Mouse (Mus musculus) fibroblast of lung, adult 2 months (primary cell): Measurements from ENCODE around the gene Mecom.

Experiments
- DNase-seq: peaks from one replicate; pipeline ENCODE4 v3.0.0-alpha.2; 2011; ENCODE audit warnings: low read depth

Gene Mecom

DNA sequence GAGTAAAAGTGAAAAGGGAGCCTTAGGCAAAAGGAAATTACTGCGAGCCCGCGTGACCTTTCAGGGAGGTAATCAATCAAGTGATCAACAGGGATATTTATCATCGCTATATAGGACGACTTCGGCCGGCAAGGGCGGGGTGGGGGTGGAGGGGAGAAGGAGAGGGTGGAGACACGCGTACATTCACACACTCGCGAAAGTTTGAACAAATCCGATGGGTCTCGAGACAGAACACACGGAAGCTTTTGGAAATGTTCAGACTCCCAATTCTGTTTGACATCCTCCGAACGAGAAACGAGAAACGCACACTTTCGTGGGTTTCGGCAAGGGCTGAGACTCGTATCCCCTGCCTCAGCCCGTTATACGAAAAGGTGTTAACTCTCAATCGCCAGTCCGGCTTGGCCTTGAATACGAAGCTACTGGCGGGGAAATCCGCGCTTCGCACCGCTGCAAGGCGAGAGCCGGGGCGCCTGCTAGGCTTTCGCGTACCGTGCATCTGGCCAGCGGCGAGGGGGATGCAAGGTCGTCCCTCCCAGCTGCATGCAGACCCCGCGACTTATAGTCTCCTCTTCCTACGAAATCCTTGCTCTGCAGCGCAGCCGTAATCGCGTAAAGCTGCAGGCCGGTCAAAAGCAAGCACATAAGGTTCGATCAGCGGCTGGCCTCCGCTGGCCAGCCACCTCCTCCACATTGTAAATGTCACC lies 33.6 kb downstream of the Mecom start:
- no peak for DNase-seq

DNA sequence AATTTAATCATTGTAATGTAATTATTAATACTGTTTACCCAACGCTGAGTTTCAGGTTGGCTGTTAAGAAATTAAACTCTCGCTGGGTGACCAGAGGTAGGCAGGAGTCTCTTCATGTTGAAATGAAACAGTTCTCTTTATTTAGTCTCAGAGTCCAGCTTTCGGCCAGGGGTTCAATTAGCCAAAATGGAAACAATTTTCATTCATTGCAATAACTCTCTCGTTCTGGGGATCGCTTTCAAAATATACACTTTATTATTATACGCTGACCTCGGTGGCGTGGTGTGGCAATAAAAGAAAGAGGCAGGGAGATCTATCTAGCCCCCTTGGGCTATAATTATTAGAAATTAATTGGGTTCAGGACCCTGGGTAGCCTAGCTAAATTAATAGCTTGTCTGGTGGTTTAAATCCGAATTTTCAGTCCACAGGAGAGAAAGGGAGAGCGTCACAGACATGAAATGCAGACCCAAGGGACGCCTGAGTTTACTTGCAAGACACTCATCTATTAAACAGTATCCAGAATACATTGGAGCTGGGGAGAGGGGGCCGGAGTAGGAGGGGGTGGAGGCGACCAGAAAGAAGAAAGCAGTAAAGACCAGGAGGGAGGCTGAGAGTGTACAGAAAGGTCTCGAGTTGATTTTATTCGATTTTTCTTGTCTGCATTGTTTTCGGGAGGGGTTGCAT lies 34.4 kb downstream of the Mecom start:
- no peak for DNase-seq

DNA sequence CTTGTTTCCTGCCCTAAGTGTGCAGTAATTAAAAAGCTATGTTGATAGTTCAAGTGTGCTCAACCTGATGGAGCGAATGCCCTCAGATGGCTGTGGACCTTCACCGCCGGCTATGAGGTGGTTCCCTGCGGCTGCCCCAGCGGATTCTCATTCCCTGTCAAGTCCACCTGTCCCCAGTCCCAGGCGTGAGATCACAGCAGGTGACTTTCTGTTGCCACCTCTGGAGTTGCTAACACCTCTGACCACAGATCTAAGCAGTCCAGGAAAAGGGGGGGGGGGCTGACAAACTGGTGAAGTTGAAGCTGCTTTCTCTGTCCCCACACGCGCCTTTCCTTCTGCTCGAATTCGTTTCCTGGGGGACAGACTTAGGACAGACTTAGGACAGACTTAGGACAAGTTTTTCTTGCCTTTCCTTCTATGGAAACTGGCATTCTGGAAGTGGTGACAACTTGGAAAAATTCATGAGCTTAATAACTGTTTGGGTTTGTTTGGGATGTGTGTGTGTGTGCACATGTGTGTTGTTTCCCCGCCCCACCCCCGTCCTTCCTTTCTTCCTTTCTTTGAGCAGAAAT lies 35.3 kb downstream of the Mecom start:
- DNase-seq = no peak

DNA sequence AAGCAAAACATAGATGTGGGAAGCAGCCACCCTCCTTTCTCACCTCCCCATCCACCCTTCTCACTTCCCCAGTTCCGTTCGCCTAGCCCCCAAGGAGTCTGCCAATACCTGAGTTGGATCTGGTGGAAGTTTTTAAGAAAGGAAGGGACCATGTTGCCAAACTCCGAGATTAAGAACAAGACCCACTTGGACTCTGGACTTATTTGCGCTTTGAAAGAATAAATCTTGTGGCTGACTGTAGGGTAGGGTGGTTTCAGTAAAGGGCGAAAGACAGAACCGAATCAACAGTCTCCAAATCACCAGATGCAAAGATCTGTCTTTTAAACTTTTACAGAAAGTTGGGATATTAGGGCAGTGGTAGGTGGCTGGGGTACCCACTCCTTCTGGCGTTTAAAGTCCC lies 36.0 kb downstream of the Mecom start:
- DNase-seq = no peak

DNA sequence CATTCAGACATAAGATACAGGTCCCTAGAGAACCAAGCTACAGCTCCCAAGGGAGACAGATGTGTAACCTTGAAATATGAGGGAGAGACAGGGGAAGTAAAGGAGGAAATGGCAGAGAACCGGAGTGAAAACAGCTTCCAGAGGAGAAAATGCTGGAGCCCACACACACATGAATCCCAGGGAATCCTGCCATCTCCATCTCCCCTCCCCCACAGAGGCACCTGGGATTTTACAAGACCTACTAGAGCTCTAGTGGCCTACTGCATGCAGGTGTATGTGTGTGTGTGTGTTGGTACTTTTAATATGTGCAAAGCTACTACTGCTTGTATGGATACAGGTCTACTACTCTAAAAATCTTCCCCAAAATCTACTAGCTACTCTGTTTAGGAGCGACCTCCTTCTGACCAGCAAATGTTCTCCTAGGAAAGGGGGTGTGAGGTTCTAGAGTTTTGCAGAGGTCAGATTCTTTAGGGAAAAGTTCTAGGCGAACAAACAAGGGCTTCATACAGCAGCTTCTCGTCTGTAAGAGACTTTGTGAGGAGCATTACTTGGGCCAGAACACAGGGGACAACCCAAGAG lies 36.7 kb downstream of the Mecom start:
- no peak for DNase-seq

DNA sequence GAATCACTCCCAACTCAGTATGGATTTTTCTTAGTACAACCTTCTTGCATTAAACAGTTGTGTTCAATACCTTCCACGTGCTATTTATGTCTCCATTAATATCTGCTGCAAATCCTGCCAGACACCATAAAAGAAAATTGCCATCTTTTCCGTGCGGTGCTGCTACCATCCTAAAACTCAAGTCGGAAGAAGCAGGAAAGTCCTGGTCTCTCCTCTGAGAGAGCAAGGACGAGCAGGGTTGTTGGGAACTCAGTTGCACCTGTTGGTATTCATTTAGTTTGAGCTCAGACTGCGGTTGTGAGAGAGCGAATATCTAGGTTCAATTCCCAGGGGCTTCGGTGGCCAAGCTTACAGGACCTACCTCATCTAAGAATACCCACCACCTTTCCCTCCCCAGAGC lies 37.2 kb downstream of the Mecom start:
- no peak for DNase-seq

DNA sequence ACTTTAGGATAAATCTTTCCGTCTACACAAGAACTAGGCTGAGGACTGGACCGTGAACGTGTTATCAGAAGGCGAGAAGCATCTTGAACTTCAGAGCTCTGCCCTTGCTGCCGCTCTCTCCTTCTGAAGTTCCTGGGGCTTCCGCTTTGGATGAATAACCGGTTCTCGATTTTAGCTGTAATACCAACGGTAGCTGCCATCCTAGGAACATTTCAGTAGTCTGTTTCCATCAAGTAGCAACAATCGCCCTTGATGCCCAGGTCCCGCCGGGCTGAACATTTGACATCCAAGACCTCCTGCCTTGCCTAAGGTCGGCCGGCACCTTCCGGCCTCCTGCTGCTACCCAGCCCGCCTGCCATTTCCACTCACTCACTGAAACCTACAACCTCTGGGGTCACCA lies 37.7 kb downstream of the Mecom start:
- no peak for DNase-seq

DNA sequence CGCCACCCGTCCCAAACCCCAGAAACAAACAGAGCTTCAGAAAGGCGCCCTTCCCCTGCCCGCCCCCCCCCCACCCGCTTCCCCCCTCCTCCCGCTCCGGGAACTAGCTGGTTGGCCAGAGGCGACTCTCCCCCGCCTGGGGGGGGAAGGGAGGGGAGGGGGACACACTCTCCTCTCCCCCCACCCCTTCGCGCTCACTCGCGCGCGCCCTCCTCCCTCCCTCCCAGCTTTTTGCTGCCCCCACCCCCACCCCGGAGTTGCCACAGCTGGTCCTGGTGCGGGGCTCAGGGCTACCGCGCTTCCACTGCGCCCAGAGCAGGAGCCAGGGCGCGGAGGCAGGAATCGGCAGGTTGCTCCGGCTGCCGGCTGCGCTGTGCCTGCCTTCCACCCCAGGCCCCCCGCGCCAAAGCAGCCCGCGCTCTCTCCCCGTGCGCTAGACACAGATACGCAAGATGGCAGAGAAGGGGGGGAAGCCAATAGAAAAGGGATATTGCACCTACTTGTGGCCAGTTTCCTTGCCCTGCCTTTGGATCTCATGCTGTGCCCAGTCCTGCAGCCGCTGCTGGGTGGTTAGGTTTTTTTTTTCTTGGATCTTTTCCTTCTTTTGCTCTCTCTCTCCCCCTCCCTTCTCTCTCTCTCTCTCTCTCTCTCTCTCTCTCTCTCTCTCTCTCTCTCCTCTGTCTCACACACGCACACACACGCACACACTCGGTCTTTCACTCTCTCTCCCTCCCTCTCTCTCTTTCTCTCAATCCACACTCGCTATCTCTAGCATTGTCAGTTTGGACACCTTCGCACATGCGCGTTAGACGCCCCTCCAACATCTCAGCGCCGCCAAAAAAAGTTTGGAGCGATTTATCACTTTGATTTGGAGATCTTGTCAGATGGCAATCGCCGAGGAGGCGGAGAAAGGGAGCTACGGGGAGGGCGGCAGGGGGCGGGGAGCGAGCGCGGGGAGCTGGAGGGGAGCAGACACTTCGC lies 38.6 kb downstream of the Mecom start:
- no peak for DNase-seq

DNA sequence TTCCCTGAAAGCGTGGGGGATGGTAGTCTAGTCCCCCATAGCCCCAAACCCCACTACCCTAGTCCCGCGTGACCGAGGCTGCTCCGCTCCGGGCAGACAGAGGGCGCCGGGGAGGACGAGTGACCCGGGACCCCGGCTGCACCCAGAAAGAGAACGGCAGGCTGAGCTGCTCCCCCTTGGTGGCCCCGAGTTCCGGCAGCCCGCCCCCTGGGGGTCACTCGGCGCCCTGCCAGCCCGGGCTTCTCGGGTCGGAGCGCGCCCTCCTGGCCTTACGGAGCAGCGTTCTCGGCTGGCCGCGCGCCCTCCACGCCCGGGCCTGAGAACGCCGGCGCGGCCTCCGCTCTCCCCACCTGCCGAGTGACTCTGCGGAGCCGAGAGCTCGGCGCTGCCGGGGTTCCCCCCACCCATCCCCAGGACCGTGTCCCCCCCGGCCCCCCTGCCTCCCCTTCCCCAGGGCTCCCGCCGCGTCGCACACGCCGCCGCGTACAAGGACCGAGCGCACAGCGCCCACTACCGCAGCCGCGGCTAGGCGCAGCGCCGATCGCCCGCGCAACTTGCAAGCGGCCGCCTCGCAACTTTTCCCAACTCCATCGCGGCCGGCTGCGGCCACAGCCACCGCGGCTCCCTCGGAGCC lies 39.4 kb downstream of the Mecom start:
- DNase-seq = no peak

DNA sequence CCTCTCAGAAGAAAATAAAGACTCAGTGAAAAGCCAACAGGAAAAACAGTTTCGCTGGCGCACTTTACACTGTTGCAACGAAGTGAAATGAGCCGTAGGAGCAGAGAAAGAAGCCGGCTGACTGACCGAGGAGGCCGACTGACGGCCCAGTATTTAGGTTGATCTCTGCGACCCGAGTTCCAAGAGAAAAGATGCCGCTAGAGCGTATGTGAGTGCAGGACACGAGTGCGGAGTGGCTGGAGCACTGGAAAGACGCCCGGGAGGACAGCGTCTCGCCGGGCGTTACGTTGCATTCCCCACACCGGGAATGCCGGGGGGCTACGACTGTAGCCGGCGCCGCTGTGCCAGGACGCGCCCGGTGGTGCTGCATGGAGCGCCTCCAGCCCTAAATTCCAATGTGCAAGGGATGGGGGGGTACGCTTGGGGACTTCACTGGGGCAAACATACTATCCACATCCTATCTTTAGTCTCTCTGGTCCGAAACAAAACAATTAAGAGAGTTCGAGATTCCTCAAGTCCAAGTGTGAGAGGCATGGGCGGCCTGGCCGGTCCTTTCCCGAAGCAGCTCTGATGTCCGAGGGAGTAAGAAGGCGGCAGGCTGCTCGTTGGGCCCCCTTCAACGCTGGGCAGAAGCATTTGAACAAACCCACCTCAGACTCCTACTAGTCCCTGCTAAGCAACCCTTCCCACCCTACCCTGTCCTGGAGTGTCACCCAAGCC lies 40.1 kb downstream of the Mecom start:
- DNase-seq = no peak

DNA sequence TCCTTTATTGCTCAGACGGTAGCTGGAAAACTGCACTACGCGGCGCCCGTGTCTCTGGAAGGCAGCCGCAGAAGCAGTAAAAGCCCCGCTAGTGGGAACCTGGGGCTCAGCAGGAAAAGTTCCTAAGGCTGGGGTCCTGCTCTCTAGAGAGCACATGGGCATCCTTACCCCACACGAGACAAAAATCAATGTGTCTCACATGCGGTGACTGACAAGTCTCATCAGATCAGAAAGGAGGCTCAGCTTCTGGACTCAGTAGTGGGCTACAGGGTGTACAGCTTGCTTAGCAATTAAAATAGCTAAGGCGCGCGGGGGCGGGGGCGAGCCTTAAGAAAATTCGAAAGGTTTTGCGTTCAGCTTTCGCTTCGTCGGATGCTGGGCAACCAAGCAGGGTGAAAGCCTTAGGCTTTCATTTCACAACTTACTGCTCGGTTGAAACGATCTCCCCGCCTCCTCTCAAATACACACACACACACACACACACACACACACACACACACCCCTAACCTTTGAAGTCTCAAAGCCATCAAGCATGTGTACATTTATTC lies 40.7 kb downstream of the Mecom start:
- no peak for DNase-seq

DNA sequence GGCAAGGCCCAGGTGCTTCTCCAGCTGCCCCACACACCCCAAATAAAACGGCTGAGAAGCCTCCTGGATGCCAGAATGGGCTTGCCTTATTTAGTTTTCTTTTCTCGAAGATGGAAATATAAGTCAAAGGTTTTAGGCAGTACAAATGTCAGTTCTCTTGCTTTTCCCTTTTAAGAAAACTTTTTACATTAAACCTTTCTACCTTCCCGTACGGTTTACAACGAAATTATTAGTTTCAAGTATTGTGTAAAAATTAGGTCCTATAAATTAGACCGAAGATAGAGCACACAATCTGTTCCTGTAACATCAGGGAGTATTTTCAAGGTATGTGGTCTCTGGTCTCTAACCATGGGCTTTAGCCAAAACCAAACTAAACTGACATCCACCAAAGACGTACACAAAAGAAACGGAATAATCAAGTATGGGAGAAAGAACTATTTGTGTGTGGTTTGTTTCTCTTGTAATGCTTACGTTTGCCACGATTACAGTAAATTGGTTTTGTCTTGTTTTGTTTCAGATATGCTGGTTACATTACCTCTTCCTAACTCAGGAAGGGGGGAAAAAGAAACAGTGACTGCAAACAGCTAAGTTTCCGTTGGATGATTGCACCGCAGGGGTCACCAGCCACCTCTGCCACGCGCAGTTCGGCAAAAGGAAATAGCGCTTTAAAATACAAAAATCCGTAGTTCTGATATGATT lies 41.3 kb downstream of the Mecom start:
- DNase-seq = no peak

DNA sequence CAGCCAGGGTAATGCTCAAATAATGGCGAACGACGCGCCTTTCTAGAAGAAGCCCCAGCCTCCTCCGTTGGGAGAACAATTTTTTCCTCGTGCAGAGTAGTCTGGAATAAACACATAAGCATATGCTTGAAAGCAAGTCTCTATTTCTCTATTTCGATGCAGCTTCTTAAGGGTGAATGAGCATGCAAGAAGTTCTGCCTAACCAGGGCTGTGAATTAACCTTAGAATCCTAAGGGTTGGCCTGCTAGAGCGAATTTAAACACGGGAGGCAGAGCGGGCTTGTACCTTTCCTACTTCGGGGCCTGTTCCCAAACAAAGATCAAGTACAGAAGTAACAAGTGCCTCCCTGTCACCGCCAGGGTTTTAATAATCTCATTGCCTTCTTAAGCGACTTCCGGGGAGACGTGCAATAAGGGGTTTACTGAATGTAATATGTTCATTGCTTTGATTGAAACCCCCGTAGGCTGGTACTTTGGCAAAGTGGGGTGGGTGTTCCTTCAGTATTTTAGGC lies 42.0 kb downstream of the Mecom start:
- DNase-seq = no peak

DNA sequence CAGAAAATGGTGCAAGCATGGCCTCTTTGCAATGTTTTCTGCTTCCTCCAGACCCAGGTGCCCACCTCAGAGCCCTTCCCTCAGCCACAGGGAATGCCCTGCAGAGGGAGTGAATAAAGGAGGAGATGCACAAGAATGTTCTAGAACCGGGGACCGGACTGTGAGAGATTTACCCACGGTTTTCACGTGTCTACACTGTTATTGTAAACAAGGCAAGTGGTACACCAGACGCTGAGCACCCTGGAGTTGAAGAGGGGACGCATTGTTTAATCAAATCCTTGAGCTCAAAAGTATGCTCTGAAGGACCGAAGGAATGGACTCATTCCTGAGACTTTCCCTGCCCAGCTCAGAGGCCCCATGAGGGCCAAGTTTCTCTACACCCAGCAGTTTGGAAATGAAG lies 43.2 kb downstream of the Mecom start:
- no peak for DNase-seq

DNA sequence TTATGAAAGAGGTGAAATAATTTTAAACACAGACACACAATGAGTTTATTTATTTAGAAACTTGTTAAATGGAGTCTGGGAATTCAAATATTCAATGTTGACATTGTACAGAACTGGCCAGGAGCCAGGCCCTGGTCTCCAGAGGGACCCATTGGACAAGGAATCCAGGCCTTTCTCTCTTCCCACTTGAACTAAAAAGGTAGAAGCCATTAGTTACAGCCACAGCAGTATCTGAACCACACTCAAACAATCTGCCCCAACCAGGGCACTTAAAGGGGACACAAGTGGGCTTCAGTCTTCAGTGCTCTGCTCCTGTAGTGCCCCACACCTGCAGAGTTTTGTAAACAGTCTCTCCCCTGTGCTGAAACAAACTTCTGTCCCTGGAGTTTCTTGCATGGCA lies 44.0 kb downstream of the Mecom start:
- no peak for DNase-seq

DNA sequence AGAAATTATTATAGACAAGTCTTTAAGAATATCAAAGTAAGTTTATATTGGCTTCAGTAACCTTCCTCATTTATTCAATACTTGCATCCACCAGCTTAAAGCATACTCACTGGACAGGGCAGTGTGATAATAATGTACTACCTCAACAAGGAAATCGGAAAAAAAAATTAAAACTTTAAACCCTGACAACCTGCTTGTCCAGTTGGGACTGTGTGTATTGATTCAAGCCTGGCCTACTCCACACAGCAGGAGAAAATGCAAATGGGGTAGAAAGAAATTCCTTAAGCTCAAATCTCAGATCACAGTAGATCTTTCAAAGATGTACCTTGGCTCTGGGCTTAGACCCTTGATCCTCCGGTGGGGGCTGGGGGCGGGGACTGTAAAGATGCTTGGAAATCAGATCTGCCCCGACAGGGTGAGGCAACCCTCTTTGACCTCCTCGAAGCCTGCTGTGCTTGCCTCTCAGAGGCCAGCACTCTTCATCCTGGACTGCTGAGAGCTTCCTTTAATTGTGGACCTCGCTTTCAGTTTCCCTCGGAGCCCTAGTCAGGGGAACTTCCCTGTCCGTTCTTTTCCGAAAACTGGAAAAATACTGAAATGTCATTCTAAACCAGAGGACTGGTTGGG lies 49.5 kb downstream of the Mecom start:
- no peak for DNase-seq

DNA sequence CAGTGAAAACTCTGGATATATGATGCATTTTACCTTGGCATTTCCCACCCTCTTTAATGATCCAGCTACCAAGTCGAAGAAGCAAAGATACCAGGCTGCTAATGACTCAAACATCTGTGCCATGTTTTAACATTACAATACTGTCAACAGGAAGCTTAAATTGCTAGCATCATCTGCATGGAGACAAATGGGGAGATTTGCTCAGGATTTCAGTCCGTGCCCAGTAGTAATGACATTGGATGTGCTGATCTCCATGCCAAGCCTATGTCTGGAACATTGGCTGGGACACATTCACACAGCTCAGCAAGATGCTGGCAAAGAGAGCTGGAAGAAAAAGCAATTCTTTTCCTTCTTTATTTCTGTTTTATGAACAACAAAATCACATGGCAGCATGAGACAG lies 53.4 kb downstream of the Mecom start:
- no peak for DNase-seq

DNA sequence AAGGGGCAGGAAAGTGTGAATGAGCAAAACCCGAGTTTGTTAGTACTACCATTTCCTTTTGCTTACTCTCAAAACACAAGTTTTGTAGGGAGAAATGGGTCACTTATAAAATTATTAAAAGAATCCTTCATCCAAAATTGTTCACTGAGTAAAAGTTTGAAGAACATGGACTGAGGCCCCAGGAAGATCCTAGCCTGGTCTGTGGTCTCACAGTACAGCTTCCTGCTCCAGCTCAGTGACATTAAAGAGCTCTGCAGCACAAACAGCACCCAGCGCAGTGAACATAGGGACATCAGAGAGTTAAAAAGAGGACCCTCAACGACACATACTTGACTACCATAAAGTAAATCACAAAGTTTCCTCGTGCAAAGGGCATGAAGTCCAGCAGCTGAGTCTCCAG lies 59.0 kb downstream of the Mecom start:
- no peak for DNase-seq

DNA sequence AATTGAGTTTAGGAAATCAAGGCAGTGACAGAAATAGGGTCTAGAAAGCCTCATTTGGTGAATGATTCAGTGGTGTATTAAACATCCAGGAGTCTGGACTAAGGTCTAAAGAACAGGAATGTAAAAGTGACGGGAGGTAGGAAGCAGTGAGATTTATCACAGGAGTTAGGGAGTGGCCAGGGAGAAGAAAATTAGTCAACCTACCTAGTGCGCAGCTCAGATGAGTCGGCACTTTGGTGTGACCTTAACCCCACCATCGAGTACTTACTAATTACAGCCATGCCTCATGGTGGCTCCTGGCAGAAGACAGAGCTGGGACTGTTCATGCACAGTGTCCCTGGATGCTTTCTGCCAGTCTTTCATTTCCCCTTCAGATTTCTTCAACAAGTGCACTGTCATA lies 61.4 kb downstream of the Mecom start:
- DNase-seq = no peak
